In the genomic region with DNA sequence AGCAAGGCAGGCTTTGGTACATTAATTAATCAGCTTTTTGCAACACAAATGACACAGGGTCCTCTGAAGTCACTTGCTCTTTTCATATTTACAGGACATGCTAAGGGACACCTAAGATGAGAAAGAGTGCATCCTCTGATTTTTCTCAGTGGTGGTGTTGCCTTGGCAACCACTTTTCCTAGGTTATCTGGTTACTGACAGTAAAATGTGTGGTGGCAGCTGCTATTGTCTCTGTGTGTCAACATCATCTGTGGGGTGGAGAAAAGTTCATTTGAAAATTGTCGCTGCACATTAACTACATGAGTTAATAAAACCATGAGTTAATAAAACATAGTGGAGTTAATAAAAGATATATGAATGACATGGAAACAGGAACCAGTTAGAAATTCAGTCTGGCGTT, we compare ENCODE assay signal across 32 mouse cellular contexts. TPM values are rescaled to one million over a fixed set of nuclear protein-coding genes. Genes with fewer than 3 reads are reported as not detected.
A peak's percentile ranks its signal among the peaks of the same experiment; 100 is the strongest.
DNase-seq lines count a peak whose midpoint lies in the region; ATAC-seq and TF ChIP-seq lines count a peak whose summit lies in the region.
"Had no signal": no experiment of that assay in that cellular context is flagged by ENCODE, and none has a peak within 500 bp of the region (broad histone marks: within the 10 kb centered on the region; RNA-seq: fewer than 3 reads in every experiment).

No protein-coding gene starts in this region.

- 0 out of 2 replicates have a peak, but pooled peaks have one; percentile 18 for ATAC-seq in forebrain, embryonic 14.5 days
- ATAC-seq in forebrain, embryonic 12.5 days (ENCODE audit: low FRiP score) = no peak
- ATAC-seq in midbrain, embryonic 16.5 days = peak; percentile 17; the same call in 1 of the 2 replicates
- ATAC-seq in midbrain, postnatal 0 days (ENCODE audit: low FRiP score) = no peak
- no peak for ATAC-seq in frontal cortex, adult (ENCODE audit: low TSS enrichment)
- ATAC-seq: forebrain, embryonic 15.5 days; hindbrain, embryonic 16.5 days had no signal

- H3K4me3 ChIP-seq in forebrain, embryonic 14.5 days (ENCODE audit: low read depth, low read length) = no peak overlapping the region
- no peak overlapping the region for H3K4me3 ChIP-seq in forebrain, embryonic 12.5 days (replicated peaks)
- no peak overlapping the region for H3K4me3 ChIP-seq in midbrain, embryonic 16.5 days (ENCODE audit: low read depth, low read length)
- H3K4me3 ChIP-seq in midbrain, embryonic 10.5 days = no peak overlapping the region
- H3K4me3 ChIP-seq in midbrain, postnatal 0 days (ENCODE audit: low read depth, low read length) = no peak overlapping the region
- H3K4me3 ChIP-seq: embryonic facial prominence, embryonic 10.5 days; embryonic facial prominence, embryonic 13.5 days; erythroblast, embryonic 14.5 days; forebrain, embryonic 15.5 days; gastrocnemius, adult 2 months; heart, embryonic 12.5 days; heart, embryonic 15.5 days; hindbrain, embryonic 10.5 days; hindbrain, embryonic 13.5 days had no signal

- DNase-seq in forebrain, embryonic 14.5 days (ENCODE audit: low spot score) = peak; percentile 3
- DNase-seq in layer of hippocampus, postnatal 14 days (ENCODE audit: low spot score in 2 of 2) = peak; percentile 4 to 7
- DNase-seq in layer of hippocampus, adult 9-11 months = no peak
- no peak for DNase-seq in midbrain, embryonic 10.5 days (ENCODE audit: low spot score)
- DNase-seq in midbrain, postnatal 0 days (ENCODE audit: low spot score) = peak; percentile 12
- DNase-seq: adrenal gland, adult 2 months; adrenal gland, postnatal 14 days; cerebellum, adult 11-12 months; cerebellum, adult 8-10 months; cerebellum, postnatal 10 days; cerebellum, postnatal 36 days; embryo, embryonic 11 days; gastrocnemius, adult 2 months; gastrocnemius, postnatal 25 days; heart, adult 18-20 months; heart, postnatal 10 days; heart, postnatal 36 days had no signal

- no peaks in the 10 kb centered on the region for H3K27me3 ChIP-seq in forebrain, embryonic 14.5 days (replicated peaks; ENCODE audit: control insufficient read depth, insufficient read depth, low read length)
- no peaks in the 10 kb centered on the region for H3K27me3 ChIP-seq in forebrain, embryonic 12.5 days
- no peaks in the 10 kb centered on the region for H3K27me3 ChIP-seq in midbrain, embryonic 16.5 days (ENCODE audit: control insufficient read depth, insufficient read depth, low read depth, low read length)
- no peaks in the 10 kb centered on the region for H3K27me3 ChIP-seq in midbrain, embryonic 10.5 days (ENCODE audit: low read depth, poor library complexity, severe bottlenecking)
- H3K27me3 ChIP-seq in midbrain, postnatal 0 days (ENCODE audit: insufficient read depth, low read length) = no peaks in the 10 kb centered on the region
- H3K27me3 ChIP-seq: CH12.LX; embryonic facial prominence, embryonic 13.5 days; forebrain, embryonic 15.5 days; heart, embryonic 12.5 days; heart, embryonic 15.5 days; hindbrain, embryonic 13.5 days had no signal

- no peaks in the 10 kb centered on the region for H3K9me3 ChIP-seq in forebrain, embryonic 14.5 days (replicated peaks; ENCODE audit: control insufficient read depth, low read length)
- H3K9me3 ChIP-seq in forebrain, embryonic 12.5 days = no peaks in the 10 kb centered on the region
- no peaks in the 10 kb centered on the region for H3K9me3 ChIP-seq in midbrain, embryonic 16.5 days (replicated peaks; ENCODE audit: control insufficient read depth, low read length, poor library complexity, severe bottlenecking)
- H3K9me3 ChIP-seq in midbrain, embryonic 10.5 days (replicated peaks) = no peaks in the 10 kb centered on the region
- H3K9me3 ChIP-seq in midbrain, postnatal 0 days (ENCODE audit: low read length) = no peaks in the 10 kb centered on the region
- H3K9me3 ChIP-seq: embryonic facial prominence, embryonic 10.5 days; embryonic facial prominence, embryonic 13.5 days; forebrain, embryonic 15.5 days; G1E; heart, embryonic 12.5 days; heart, embryonic 15.5 days; hindbrain, embryonic 10.5 days; hindbrain, embryonic 13.5 days had no signal

- H3K4me1 ChIP-seq in forebrain, embryonic 14.5 days (ENCODE audit: control insufficient read depth, insufficient read depth, low read length) = no peaks in the 10 kb centered on the region
- no peaks in the 10 kb centered on the region for H3K4me1 ChIP-seq in forebrain, embryonic 12.5 days
- H3K4me1 ChIP-seq in midbrain, embryonic 16.5 days (ENCODE audit: control insufficient read depth, insufficient read depth, low read length) = no peaks in the 10 kb centered on the region
- H3K4me1 ChIP-seq in midbrain, embryonic 10.5 days = peaks cover 2% of the 10 kb centered on the region; the same call in 1 of the 2 replicates
- H3K4me1 ChIP-seq in midbrain, postnatal 0 days (ENCODE audit: insufficient read depth, low read length) = no peaks in the 10 kb centered on the region
- H3K4me1 ChIP-seq: embryonic facial prominence, embryonic 13.5 days; forebrain, embryonic 15.5 days; heart, embryonic 12.5 days; heart, embryonic 15.5 days; hindbrain, embryonic 10.5 days; hindbrain, embryonic 13.5 days had no signal

- H3K4me2 ChIP-seq in forebrain, embryonic 14.5 days (ENCODE audit: low read length) = no peak overlapping the region
- no peak overlapping the region for H3K4me2 ChIP-seq in forebrain, embryonic 12.5 days
- no peak overlapping the region for H3K4me2 ChIP-seq in midbrain, embryonic 16.5 days (ENCODE audit: low read length)
- H3K4me2 ChIP-seq in midbrain, postnatal 0 days (ENCODE audit: low read depth, low read length, poor library complexity, severe bottlenecking) = no peak overlapping the region
- H3K4me2 ChIP-seq: embryonic facial prominence, embryonic 13.5 days; forebrain, embryonic 15.5 days; heart, embryonic 12.5 days; heart, embryonic 15.5 days; hindbrain, embryonic 13.5 days had no signal

- H3K9ac ChIP-seq in forebrain, embryonic 14.5 days (ENCODE audit: low read length) = no peak overlapping the region
- no peak overlapping the region for H3K9ac ChIP-seq in forebrain, embryonic 12.5 days
- no peak overlapping the region for H3K9ac ChIP-seq in midbrain, embryonic 16.5 days (ENCODE audit: low read depth, low read length)
- H3K9ac ChIP-seq in midbrain, postnatal 0 days (replicated peaks; ENCODE audit: low read length, poor library complexity, severe bottlenecking) = no peak overlapping the region
- H3K9ac ChIP-seq: embryonic facial prominence, embryonic 13.5 days; forebrain, embryonic 15.5 days; heart, embryonic 12.5 days; heart, embryonic 15.5 days; hindbrain, embryonic 13.5 days had no signal

- H3K36me3 ChIP-seq in forebrain, embryonic 14.5 days (ENCODE audit: control insufficient read depth, insufficient read depth, low read length) = no peaks in the 10 kb centered on the region
- H3K36me3 ChIP-seq in forebrain, embryonic 12.5 days (replicated peaks) = no peaks in the 10 kb centered on the region
- H3K36me3 ChIP-seq in midbrain, embryonic 16.5 days (ENCODE audit: control insufficient read depth, insufficient read depth, low read length) = no peaks in the 10 kb centered on the region
- no peaks in the 10 kb centered on the region for H3K36me3 ChIP-seq in midbrain, embryonic 10.5 days
- no peaks in the 10 kb centered on the region for H3K36me3 ChIP-seq in midbrain, postnatal 0 days (ENCODE audit: insufficient read depth, low read length)
- H3K36me3 ChIP-seq: embryonic facial prominence, embryonic 10.5 days; embryonic facial prominence, embryonic 13.5 days; forebrain, embryonic 15.5 days; G1E; heart, embryonic 12.5 days; heart, embryonic 15.5 days; hindbrain, embryonic 10.5 days; hindbrain, embryonic 13.5 days had no signal

- TF ChIP-seq CTCF in midbrain, postnatal 0 days (IDR thresholded peaks at IDR 0.05) = no peak

- WGBS in forebrain, embryonic 14.5 days = 91% methylated on average over 2 of the region's 2 CpGs
- WGBS in forebrain, embryonic 12.5 days = 86% methylated on average over 2 of the region's 2 CpGs
- 79% methylated on average over 2 of the region's 2 CpGs for WGBS in midbrain, embryonic 16.5 days
- WGBS in midbrain, embryonic 10.5 days = 84% methylated on average over 2 of the region's 2 CpGs
- WGBS in midbrain, postnatal 0 days = 57% methylated on average over 2 of the region's 2 CpGs

- no peak overlapping the region for H3K27ac ChIP-seq in forebrain, embryonic 14.5 days (ENCODE audit: low read depth, low read length)
- H3K27ac ChIP-seq in forebrain, embryonic 12.5 days = no peak overlapping the region
- H3K27ac ChIP-seq in midbrain, embryonic 16.5 days (ENCODE audit: low read length) = no peak overlapping the region
- no peak overlapping the region for H3K27ac ChIP-seq in midbrain, embryonic 10.5 days (replicated peaks)
- no peak overlapping the region for H3K27ac ChIP-seq in midbrain, postnatal 0 days (ENCODE audit: low read depth, low read length)
- H3K27ac ChIP-seq: embryonic facial prominence, embryonic 10.5 days; embryonic facial prominence, embryonic 13.5 days; forebrain, embryonic 15.5 days; gastrocnemius, adult 2 months; heart, embryonic 15.5 days; hindbrain, embryonic 10.5 days; hindbrain, embryonic 13.5 days had no signal

RNA-seq across cellular contexts. Expression of gene Cxcl5, which starts 47.8 kb away (rescaled TPM):
- 0.11 and 0.14 TPM in 2 replicates for polyA plus RNA-seq in forebrain, embryonic 14.5 days (2014; fragmentation: Nextera tagmentation; extraction: Ambion mirVana)
- 0.17 TPM in 1 of 2 replicates, not detected in the other for polyA plus RNA-seq in forebrain, embryonic 12.5 days (2016; fragmentation: Nextera tagmentation; extraction: Ambion mirVana)
- total RNA-seq in layer of hippocampus, postnatal 14 days (2021) = under 1 TPM in 1 of 2 experiments, not detected in 1; 0.35 TPM
- 0.27 and 0.35 TPM in 2 replicates for polyA plus RNA-seq in midbrain, embryonic 16.5 days (2015; fragmentation: Nextera tagmentation; extraction: Ambion mirVana)
- polyA plus RNA-seq in midbrain, embryonic 10.5 days (2016; fragmentation: Nextera tagmentation; extraction: Ambion mirVana) = 0.07 TPM in 1 of 2 replicates, not detected in the other
- total RNA-seq in midbrain, postnatal 0 days (2014; rRNA removed) = not detected in 2 replicates
- 0.25 and 0.28 TPM in 2 replicates for polyA plus RNA-seq in midbrain, postnatal 0 days (2015; fragmentation: Nextera tagmentation; extraction: Ambion mirVana)
- total RNA-seq: adrenal gland, adult 2 months; adrenal gland, postnatal 14 days; adrenal gland, postnatal 4 days; CH12.LX; G1E; gastrocnemius, adult 2 months; gastrocnemius, postnatal 25 days; heart, postnatal 10 days had no signal
- polyA plus RNA-seq: adrenal gland, adult 2 months; erythroblast, embryonic 14.5 days; G1E; heart, embryonic 12.5 days; heart, embryonic 15.5 days; hindbrain, embryonic 10.5 days had no signal

RNA-seq across cellular contexts. Expression of gene Ppbp, which starts 56.9 kb away (rescaled TPM):
- polyA plus RNA-seq in forebrain, embryonic 14.5 days (2014; fragmentation: Nextera tagmentation; extraction: Ambion mirVana) = 0.85 and 0.95 TPM in 2 replicates
- 4.9 and 6.6 TPM in 2 replicates for polyA plus RNA-seq in forebrain, embryonic 12.5 days (2016; fragmentation: Nextera tagmentation; extraction: Ambion mirVana)
- total RNA-seq in layer of hippocampus, postnatal 14 days (2021) = not detected
- polyA plus RNA-seq in midbrain, embryonic 16.5 days (2015; fragmentation: Nextera tagmentation; extraction: Ambion mirVana) = 0.78 and 1.0 TPM in 2 replicates
- 7.3 and 9.7 TPM in 2 replicates for polyA plus RNA-seq in midbrain, embryonic 10.5 days (2016; fragmentation: Nextera tagmentation; extraction: Ambion mirVana)
- 0.28 TPM in 1 of 2 replicates, not detected in the other for total RNA-seq in midbrain, postnatal 0 days (2014; rRNA removed)
- polyA plus RNA-seq in midbrain, postnatal 0 days (2015; fragmentation: Nextera tagmentation; extraction: Ambion mirVana) = 0.19 and 0.61 TPM in 2 replicates
- total RNA-seq: CH12.LX had no signal

Comparison
In these comparisons a context has a peak if more than half of its experiments do, and no peak if none do; other contexts are left out.
1. ATAC-seq: peak in forebrain, embryonic 14.5 days (single experiment) and midbrain, embryonic 16.5 days (single experiment); none in forebrain, embryonic 12.5 days (single experiment), midbrain, postnatal 0 days (single experiment) and frontal cortex, adult (single experiment).
2. DNase-seq: peak in forebrain, embryonic 14.5 days (single experiment), layer of hippocampus, postnatal 14 days (2 of 2) and midbrain, postnatal 0 days (single experiment); none in layer of hippocampus, adult 9-11 months (single experiment) and midbrain, embryonic 10.5 days (single experiment).